14 mouse cellular contexts compared by ENCODE assay signal in the genomic region with DNA sequence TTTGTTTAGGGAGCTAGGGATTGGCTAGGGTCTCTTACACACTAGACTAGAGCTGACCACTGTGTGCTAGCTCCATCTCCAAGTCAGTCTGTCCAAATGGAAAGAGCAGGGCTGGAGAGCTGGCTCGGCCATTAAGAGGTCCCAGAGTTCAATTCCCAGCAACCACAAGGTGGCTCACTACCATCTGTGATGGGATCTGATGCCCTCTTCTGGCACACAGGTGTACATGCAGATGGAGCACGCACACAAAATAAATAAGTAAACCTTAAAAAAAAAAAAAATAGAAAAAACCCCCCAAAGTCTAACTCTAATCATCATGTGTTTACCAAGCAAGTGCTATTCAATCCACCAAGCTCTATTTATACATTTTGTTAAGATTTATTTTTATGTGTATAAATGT. TPM values are rescaled to one million over a fixed set of nuclear protein-coding genes. Genes with fewer than 3 reads are reported as not detected.
A peak's percentile ranks its signal among the peaks of the same experiment; 100 is the strongest.
DNase-seq lines count a peak whose midpoint lies in the region; ATAC-seq and TF ChIP-seq lines count a peak whose summit lies in the region.
"Had no signal": no experiment of that assay in that cellular context is flagged by ENCODE, and none has a peak within 500 bp of the region (broad histone marks: within the 10 kb centered on the region; RNA-seq: fewer than 3 reads in every experiment).

No protein-coding gene starts in this region.

- intact Hi-C loops in gastrocnemius, adult 2 months (cut with DNase I): no loop called here
- intact Hi-C loops in gastrocnemius, postnatal 14 days (cut with DNase I; ENCODE audit: low total_unique reads): no loop called here

- H3K27ac ChIP-seq in gastrocnemius, adult 2 months: no peak overlapping the region
- H3K27ac ChIP-seq in lung, embryonic 14.5 days (ENCODE audit: low read depth): no peak overlapping the region
- no peak overlapping the region for H3K27ac ChIP-seq in MEL (ENCODE audit: control insufficient read depth, low read depth, low read length)
- H3K27ac ChIP-seq in liver, postnatal 0 days (ENCODE audit: low read depth): no peak overlapping the region
- H3K27ac ChIP-seq: embryonic facial prominence, embryonic 15.5 days; hindbrain, embryonic 10.5 days had no signal

- TF ChIP-seq EP300 in MEL (IDR thresholded peaks at IDR 0.05; ENCODE audit: low read depth in 1 of 2, low read length in 2 of 2): no peak
- TF ChIP-seq EP300 in liver, postnatal 0 days (IDR thresholded peaks at IDR 0.05; ENCODE audit: low read depth): no peak

- H3K36me3 ChIP-seq in lung, embryonic 14.5 days (ENCODE audit: insufficient read depth): 0 out of 2 replicates have a peak, but pooled peaks cover 2% of the 10 kb centered on the region
- H3K36me3 ChIP-seq in MEL (ENCODE audit: control insufficient read depth in 1 of 2, insufficient read depth in 2 of 2, low read length in 2 of 2): peaks cover 0 to 7% of the 10 kb centered on the region in 2 experiments; a peak in 2 of 4 replicates
- no peaks in the 10 kb centered on the region for H3K36me3 ChIP-seq in liver, postnatal 0 days (replicated peaks; ENCODE audit: insufficient read depth, low read length)

- TF ChIP-seq POLR2A in MEL (IDR thresholded peaks at IDR 0.05; ENCODE audit: control insufficient read depth in 1 of 2, insufficient read depth in 1 of 2, low read depth in 1 of 2, low read length in 2 of 2, poor library complexity in 1 of 2): no peak

- H3K79me2 ChIP-seq in MEL (ENCODE audit: control insufficient read depth, insufficient read depth, low read length, poor library complexity): no peaks in the 10 kb centered on the region

- H3K9me3 ChIP-seq in lung, embryonic 14.5 days (ENCODE audit: low read depth, low read length): no peaks in the 10 kb centered on the region
- no peaks in the 10 kb centered on the region for H3K9me3 ChIP-seq in MEL (replicated peaks; ENCODE audit: insufficient read depth, low read length)
- no peaks in the 10 kb centered on the region for H3K9me3 ChIP-seq in liver, postnatal 0 days (ENCODE audit: low read length)
- H3K9me3 ChIP-seq: embryonic facial prominence, embryonic 15.5 days; hindbrain, embryonic 10.5 days had no signal

- H3K27me3 ChIP-seq in lung, embryonic 14.5 days (ENCODE audit: insufficient read depth, low read length): no peaks in the 10 kb centered on the region
- no peaks in the 10 kb centered on the region for H3K27me3 ChIP-seq in MEL (ENCODE audit: control insufficient read depth in 1 of 2, insufficient read depth in 2 of 2, low read length in 2 of 2)
- H3K27me3 ChIP-seq in liver, postnatal 0 days (ENCODE audit: insufficient read depth, low read length): peaks cover 3% of the 10 kb centered on the region; the same call in 1 of the 2 replicates
- H3K27me3 ChIP-seq: embryonic facial prominence, embryonic 15.5 days had no signal

- peak; percentile 32; the same call in 1 of the 2 replicates for TF ChIP-seq CTCF in gastrocnemius, adult 2 months (IDR thresholded peaks at IDR 0.05)
- TF ChIP-seq CTCF in lung, embryonic 14.5 days (IDR thresholded peaks at IDR 0.05; ENCODE audit: low read depth): 0 out of 2 replicates have a peak, but pooled peaks have one; percentile 38
- peak; percentile 45 to 94 (median 75) for TF ChIP-seq CTCF in MEL (IDR thresholded peaks at IDR 0.05 in 2 of 3, conservative IDR thresholded peaks at IDR 0.05 in 1 of 3; ENCODE audit: control insufficient read depth in 1 of 3, insufficient read depth in 1 of 3, low read depth in 2 of 3, low read length in 3 of 3, poor library complexity in 1 of 3, severe bottlenecking in 1 of 3)
- peak; percentile 78 for TF ChIP-seq CTCF in liver, postnatal 0 days (IDR thresholded peaks at IDR 0.05; ENCODE audit: low read depth)

- ATAC-seq in lung, embryonic 14.5 days (ENCODE audit: insufficient read depth): no peak
- no peak for ATAC-seq in liver, postnatal 0 days

- peak; percentile 42 for TF ChIP-seq RAD21 in MEL (IDR thresholded peaks at IDR 0.05; ENCODE audit: low read depth, low read length)

- no peak overlapping the region for H3K4me2 ChIP-seq in lung, embryonic 14.5 days
- no peak overlapping the region for H3K4me2 ChIP-seq in liver, postnatal 0 days (ENCODE audit: low read depth, low read length)
- H3K4me2 ChIP-seq: embryonic facial prominence, embryonic 15.5 days had no signal

- H3K9ac ChIP-seq in lung, embryonic 14.5 days: no peak overlapping the region
- no peak overlapping the region for H3K9ac ChIP-seq in MEL (ENCODE audit: control insufficient read depth, low read depth, low read length, poor library complexity, severe bottlenecking)
- H3K9ac ChIP-seq in liver, postnatal 0 days (replicated peaks): no peak overlapping the region
- H3K9ac ChIP-seq: embryonic facial prominence, embryonic 15.5 days had no signal

- no peak overlapping the region for H3K4me3 ChIP-seq in gastrocnemius, adult 2 months
- no peak overlapping the region for H3K4me3 ChIP-seq in lung, embryonic 14.5 days (ENCODE audit: low read depth, low read length)
- no peak overlapping the region for H3K4me3 ChIP-seq in MEL (ENCODE audit: control insufficient read depth in 1 of 2, insufficient read depth in 1 of 2, low read depth in 2 of 2, low read length in 2 of 2)
- no peak overlapping the region for H3K4me3 ChIP-seq in liver, postnatal 0 days (ENCODE audit: low read depth, low read length)
- H3K4me3 ChIP-seq: embryonic facial prominence, embryonic 15.5 days; hindbrain, embryonic 10.5 days had no signal

- DNase-seq in gastrocnemius, adult 2 months: no peak
- no peak for DNase-seq in gastrocnemius, postnatal 14 days
- no peak for DNase-seq in lung, embryonic 14.5 days
- DNase-seq in lung, postnatal 25 days (ENCODE audit: low spot score): no peak
- peak; percentile 66 for DNase-seq in MEL (ENCODE audit: low read depth, low spot score)
- no peak for DNase-seq in liver, postnatal 0 days
- no peak for DNase-seq in right cerebral cortex, postnatal 14 days
- no peak for DNase-seq in yolk sac, embryonic 10.5 days (ENCODE audit: low spot score)
- DNase-seq: cerebellum, postnatal 25 days; thymus, adult 18-20 months had no signal

- no peaks in the 10 kb centered on the region for H3K4me1 ChIP-seq in lung, embryonic 14.5 days (ENCODE audit: insufficient read depth)
- H3K4me1 ChIP-seq in MEL (ENCODE audit: control insufficient read depth in 1 of 2, insufficient read depth in 2 of 2, low read length in 2 of 2): peaks cover 0 to 13% of the 10 kb centered on the region in 2 experiments; a peak in 2 of 4 replicates
- no peaks in the 10 kb centered on the region for H3K4me1 ChIP-seq in liver, postnatal 0 days (ENCODE audit: insufficient read depth)
- H3K4me1 ChIP-seq: hindbrain, embryonic 10.5 days had no signal

- 88% methylated on average over 2 of the region's 2 CpGs for WGBS in lung, embryonic 14.5 days
- 75% methylated on average over 2 of the region's 2 CpGs for WGBS in liver, postnatal 0 days (ENCODE audit: insufficient replicate concordance)

TF ChIP-seq in MEL, 35 proteins besides CTCF, POLR2A, EP300 and RAD21:
- peak; percentile 83 for TF ChIP-seq ZNF384 (IDR thresholded peaks at IDR 0.05; ENCODE audit: low read depth, low read length)
- TF ChIP-seq SMC3 (IDR thresholded peaks at IDR 0.05; ENCODE audit: low read depth, low read length): peak; percentile 77
- TF ChIP-seq MXI1 (IDR thresholded peaks at IDR 0.05; ENCODE audit: low read depth, low read length): no peak

RNA-seq across cellular contexts. Expression of a gene that starts 9.4 kb away (rescaled TPM):
- total RNA-seq in gastrocnemius, adult 2 months (2021): under 1 TPM in 1 of 2 experiments, not detected in 1; 0.14 TPM
- total RNA-seq in gastrocnemius, postnatal 14 days (2021): 1 to 10 TPM; 1.6 to 1.7 TPM
- polyA plus RNA-seq in lung, embryonic 14.5 days (2014; fragmentation: Nextera tagmentation; extraction: Ambion mirVana): 5.3 and 6.6 TPM in 2 replicates
- not detected in 2 replicates for total RNA-seq in MEL (2012; rRNA removed)
- polyA plus RNA-seq in MEL (2012; ENCODE audit: insufficient read depth in 1 of 2, insufficient read length in 2 of 2, low read depth in 1 of 2, low replicate concordance in 2 of 2, missing spikeins in 1 of 2): not detected
- polyA plus RNA-seq in liver, postnatal 0 days (2015; fragmentation: Nextera tagmentation; extraction: Ambion mirVana): not detected in 2 replicates
- total RNA-seq: heart, adult 8-10 months; megakaryocyte, adult 5-6 weeks had no signal

RNA-seq across cellular contexts. Expression of a gene that starts 14.0 kb away (rescaled TPM):
- total RNA-seq in gastrocnemius, adult 2 months (2021): under 1 TPM; 0.73 to 0.94 TPM
- total RNA-seq in gastrocnemius, postnatal 14 days (2021): 1 to 10 TPM; 1.1 to 1.4 TPM
- polyA plus RNA-seq in lung, embryonic 14.5 days (2014; fragmentation: Nextera tagmentation; extraction: Ambion mirVana): 18.7 and 18.9 TPM in 2 replicates
- 0.85 and 0.95 TPM in 2 replicates for total RNA-seq in MEL (2012; rRNA removed)
- polyA plus RNA-seq in MEL (2012; ENCODE audit: insufficient read depth in 1 of 2, insufficient read length in 2 of 2, low read depth in 1 of 2, low replicate concordance in 2 of 2, missing spikeins in 1 of 2): 1 to 10 TPM in 1 of 2 experiments, not detected in 1; 2.5 TPM
- 0.56 and 1.0 TPM in 2 replicates for polyA plus RNA-seq in liver, postnatal 0 days (2015; fragmentation: Nextera tagmentation; extraction: Ambion mirVana)
- total RNA-seq: megakaryocyte, adult 5-6 weeks had no signal

RNA-seq across cellular contexts. Expression of a gene that starts 20.8 kb away (rescaled TPM):
- total RNA-seq in gastrocnemius, adult 2 months (2021): 100 to 1,000 TPM in 1 of 2 experiments, 10 to 100 TPM in 1; 99.6 to 105 TPM
- total RNA-seq in gastrocnemius, postnatal 14 days (2021): 10 to 100 TPM; 73.9 to 78.5 TPM
- polyA plus RNA-seq in lung, embryonic 14.5 days (2014; fragmentation: Nextera tagmentation; extraction: Ambion mirVana): 147 and 163 TPM in 2 replicates
- 18.4 and 21.6 TPM in 2 replicates for total RNA-seq in MEL (2012; rRNA removed)
- polyA plus RNA-seq in MEL (2012; ENCODE audit: insufficient read depth in 1 of 2, insufficient read length in 2 of 2, low read depth in 1 of 2, low replicate concordance in 2 of 2, missing spikeins in 1 of 2): 10 to 100 TPM in 1 of 2 experiments, not detected in 1; 22.5 TPM
- 162 and 173 TPM in 2 replicates for polyA plus RNA-seq in liver, postnatal 0 days (2015; fragmentation: Nextera tagmentation; extraction: Ambion mirVana)

RNA-seq across cellular contexts. Expression of a gene that starts 43.1 kb away (rescaled TPM):
- 1 to 10 TPM; 2.1 to 2.7 TPM for total RNA-seq in gastrocnemius, adult 2 months (2021)
- total RNA-seq in gastrocnemius, postnatal 14 days (2021): 1 to 10 TPM; 1.6 TPM
- polyA plus RNA-seq in lung, embryonic 14.5 days (2014; fragmentation: Nextera tagmentation; extraction: Ambion mirVana): 7.0 and 7.3 TPM in 2 replicates
- 2.8 and 2.9 TPM in 2 replicates for total RNA-seq in MEL (2012; rRNA removed)
- polyA plus RNA-seq in MEL (2012; ENCODE audit: insufficient read depth in 1 of 2, insufficient read length in 2 of 2, low read depth in 1 of 2, low replicate concordance in 2 of 2, missing spikeins in 1 of 2): 1 to 10 TPM in 1 of 2 experiments, not detected in 1; 4.6 TPM
- polyA plus RNA-seq in liver, postnatal 0 days (2015; fragmentation: Nextera tagmentation; extraction: Ambion mirVana): 4.9 TPM in 2 replicates
